Mouse (Mus musculus) small intestine, adult 2 months (tissue): ENCODE data around the gene Zfpm1. TPM values are rescaled to one million over a fixed set of nuclear protein-coding genes. Genes with fewer than 3 reads are reported as not detected.
A peak's percentile ranks its signal among the peaks of the same experiment; 100 is the strongest.
"Not testable (repeated sequence)": the region's sequence is repeated elsewhere in the genome, so short reads cannot be mapped to it uniquely, and the experiment has no call there.

Experiments used
- H3K27ac ChIP-seq: fragments of 200-500 bp; 2 replicates; pipeline ENCODE4 v1.5.1; 2012; ENCODE audit warnings: low read depth, low read length, control low read depth, inconsistent platforms; ENCODE audit not compliant: insufficient read depth
- H3K27me3 ChIP-seq: fragments of 200-500 bp; 2 replicates; pipeline ENCODE4 v1.6.1; 2012; ENCODE audit warnings: mild to moderate bottlenecking, moderate library complexity, low read length, inconsistent platforms; ENCODE audit not compliant: control insufficient read depth, insufficient read depth
- H3K36me3 ChIP-seq: fragments of 200-500 bp; 2 replicates; pipeline ENCODE4 v1.6.1; 2012; ENCODE audit warnings: mild to moderate bottlenecking, low read length, control low read depth, inconsistent platforms; ENCODE audit not compliant: control insufficient read depth, insufficient read depth
- H3K4me1 ChIP-seq: fragments of 200-500 bp; 2 replicates; pipeline ENCODE4 v1.6.1; 2012; ENCODE audit warnings: low read length, inconsistent platforms, mixed read lengths; ENCODE audit not compliant: control insufficient read depth, insufficient read depth, insufficient read length
- H3K4me3 ChIP-seq: fragments of 200-500 bp; 2 replicates; pipeline ENCODE4 v1.5.1; 2012; ENCODE audit warnings: low read depth, mild to moderate bottlenecking, control low read depth, inconsistent platforms, low read length, moderate library complexity
- CTCF ChIP-seq: fragments of 200-500 bp; IDR thresholded peaks from 2 replicates; pipeline ENCODE4 v1.5.1; 2012; ENCODE audit warnings: low read depth, mild to moderate bottlenecking, control low read depth, inconsistent platforms, low read length, moderate library complexity, mixed read lengths; ENCODE audit not compliant: insufficient replicate concordance, insufficient read length; ENCODE audit errors: extremely low read depth
- POLR2A ChIP-seq: fragments of 200-500 bp; IDR thresholded peaks from 2 replicates; pipeline ENCODE4 v1.6.1; 2012; ENCODE audit warnings: low read depth, mild to moderate bottlenecking, control low read depth, inconsistent platforms, low read length, moderate library complexity
- WGBS: fragments of 180-500 bp; shearing (Covaris S2); methylation state at CpG from one replicate; pipeline ENCODE4 v1.1.7; 2018; 5-methylcytosine and 5-hydroxymethylcytosine counted together
- polyA plus RNA-seq: library from polyadenylated mRNA; depleted of rRNA; stranded (reverse); fragments of >200 nt; gene quantifications from 2 replicates; pipeline ENCODE4 v1.2.3, GENCODE M21; 2012

Zfpm1 gene
- polyA plus RNA-seq, 1 experiment, result 153 TPM

GRCm38 (mm10) chr8:122317918-122318475 is 36.1 kb downstream of the Zfpm1 start:
- Histone ChIP-seq H3K27ac (peak overlapping the region; percentile 91), H3K4me3 (peak overlapping the region; percentile 0; the same call in 1 of the 2 replicates), H3K27me3 (no peaks in the 10 kb centered on the region), H3K4me1 (peaks cover 82% of the 10 kb centered on the region), H3K36me3 (0 out of 2 replicates have a peak, but pooled peaks cover 2% of the 10 kb centered on the region)
- 20% methylated on average over 8 of the region's 8 CpGs for WGBS
- TF ChIP-seq CTCF (no peak), POLR2A (no peak)

GRCm38 (mm10) chr8:122319045-122319707 is 37.2 kb downstream of the Zfpm1 start:
- WGBS, result 33% methylated on average over 11 of the region's 11 CpGs
- H3K36me3 ChIP-seq, result 0 out of 2 replicates have a peak, but pooled peaks cover 2% of the 10 kb centered on the region
- H3K27ac ChIP-seq, result peak overlapping the region; percentile 91
- H3K27me3 ChIP-seq, result no peaks in the 10 kb centered on the region
- TF ChIP-seq POLR2A (no peak), CTCF (no peak)
- peaks cover 85% of the 10 kb centered on the region for H3K4me1 ChIP-seq
- no peak overlapping the region for H3K4me3 ChIP-seq

GRCm38 (mm10) chr8:122319708-122320075 is 37.8 kb downstream of the Zfpm1 start:
- WGBS, result 24% methylated on average over 7 of the region's 7 CpGs
- Histone ChIP-seq H3K4me1 (peaks cover 84% of the 10 kb centered on the region), H3K27ac (peak overlapping the region; percentile 91), H3K36me3 (0 out of 2 replicates have a peak, but pooled peaks cover 2% of the 10 kb centered on the region), H3K27me3 (no peaks in the 10 kb centered on the region), H3K4me3 (no peak overlapping the region)
- TF ChIP-seq CTCF, result no peak
- no peak for TF ChIP-seq POLR2A

GRCm38 (mm10) chr8:122320541-122320940 is 38.6 kb downstream of the Zfpm1 start:
- peaks cover 77% of the 10 kb centered on the region for H3K4me1 ChIP-seq
- 0 out of 2 replicates have a peak, but pooled peaks cover 2% of the 10 kb centered on the region for H3K36me3 ChIP-seq
- WGBS, result 46% methylated on average over 3 of the region's 3 CpGs
- no peak overlapping the region for H3K4me3 ChIP-seq
- TF ChIP-seq POLR2A (no peak), CTCF (no peak)
- no peak overlapping the region; the same call in 1 of the 2 replicates for H3K27ac ChIP-seq
- no peaks in the 10 kb centered on the region for H3K27me3 ChIP-seq

- Histone ChIP-seq H3K36me3 (peaks cover 5% of the 10 kb centered on the region; the same call in 1 of the 2 replicates), H3K27ac (peak overlapping the region; percentile 72; the same call in 1 of the 2 replicates), H3K27me3 (no peaks in the 10 kb centered on the region), H3K4me3 (no peak overlapping the region), H3K4me1 (peaks cover 70% of the 10 kb centered on the region)
- 35% methylated on average over 10 of the region's 10 CpGs for WGBS
- TF ChIP-seq POLR2A, result no peak
- no peak for TF ChIP-seq CTCF
Measured at GRCm38 (mm10) chr8:122321455-122321921, 39.5 kb downstream of the Zfpm1 start.

- 58% methylated on average over 7 of the region's 7 CpGs for WGBS
- H3K4me1 ChIP-seq, result peaks cover 65% of the 10 kb centered on the region
- TF ChIP-seq POLR2A, result no peak
- TF ChIP-seq CTCF, result no peak
- H3K4me3 ChIP-seq, result no peak overlapping the region
- peaks cover 5% of the 10 kb centered on the region; the same call in 1 of the 2 replicates for H3K36me3 ChIP-seq
- H3K27me3 ChIP-seq, result no peaks in the 10 kb centered on the region
- peak overlapping the region; percentile 72 for H3K27ac ChIP-seq
Measured at GRCm38 (mm10) chr8:122322126-122322525, 40.2 kb downstream of the Zfpm1 start.

- TF ChIP-seq CTCF, result no peak
- no peak for TF ChIP-seq POLR2A
- Histone ChIP-seq H3K27me3 (no peaks in the 10 kb centered on the region), H3K4me1 (peaks cover 58% of the 10 kb centered on the region), H3K27ac (peak overlapping the region; percentile 72), H3K4me3 (no peak overlapping the region), H3K36me3 (peaks cover 6% of the 10 kb centered on the region; the same call in 1 of the 2 replicates)
- WGBS, result 15% methylated on average over 11 of the region's 11 CpGs
Measured at GRCm38 (mm10) chr8:122322792-122323191, 40.9 kb downstream of the Zfpm1 start.

- Histone ChIP-seq H3K27ac (peak overlapping the region; percentile 72), H3K4me1 (peaks cover 46% of the 10 kb centered on the region)
- H3K4me3 ChIP-seq, H3K36me3 ChIP-seq, H3K27me3 ChIP-seq: not testable (repeated sequence)
- WGBS, result 6% methylated on average over 13 of the region's 13 CpGs
Measured at GRCm38 (mm10) chr8:122323951-122324402, 42.0 kb downstream of the Zfpm1 start.
